Mouse (Mus musculus) MEL (cell line): Measurements from ENCODE around the gene Mthfd2. TPM values are rescaled to one million over a fixed set of nuclear protein-coding genes. Genes with fewer than 3 reads are reported as not detected.
A peak's percentile ranks its signal among the peaks of the same experiment; 100 is the strongest.

Source experiments
- DNase-seq: peaks from one replicate; pipeline ENCODE4 v3.0.0; 2011; ENCODE audit warnings: low read depth, low spot score
- H3K27ac ChIP-seq: 2 replicates; pipeline ENCODE4 v1.5.1; 2012; ENCODE audit warnings: low read depth, mild to moderate bottlenecking, control low read depth, low read length, moderate library complexity; ENCODE audit not compliant: control insufficient read depth
- H3K27me3 ChIP-seq, 2 experiments: fragments of 150-350 bp in 1 of 2; sonication (generic) in 1 of 2; 2 replicates each; pipeline ENCODE4 v1.6.1; 2012; ENCODE audit warnings: low read length in 2 of 2, mild to moderate bottlenecking in 2 of 2, improper control_type of control experiment in 1 of 2, moderate library complexity in 1 of 2; ENCODE audit not compliant: insufficient read depth in 2 of 2, control insufficient read depth in 1 of 2
- H3K36me3 ChIP-seq, 2 experiments: 2 replicates each; pipeline ENCODE4 v1.6.1; 2012 to 2014; ENCODE audit warnings: low read length in 2 of 2, improper control_type of control experiment in 1 of 2, inconsistent platforms in 1 of 2, mild to moderate bottlenecking in 1 of 2; ENCODE audit not compliant: insufficient read depth in 2 of 2, control insufficient read depth in 1 of 2
- H3K4me1 ChIP-seq, 2 experiments: fragments of 150-350 bp in 1 of 2; sonication (generic) in 1 of 2; 2 replicates each; pipeline ENCODE4 v1.6.1; 2012; ENCODE audit warnings: low read length in 2 of 2, improper control_type of control experiment in 1 of 2, mild to moderate bottlenecking in 1 of 2; ENCODE audit not compliant: insufficient read depth in 2 of 2, control insufficient read depth in 1 of 2
- H3K4me3 ChIP-seq, 2 experiments: fragments of 150-350 bp in 1 of 2; sonication (generic) in 1 of 2; 2 replicates each; pipeline ENCODE4 v1.5.1; 2012; ENCODE audit warnings: low read depth in 2 of 2, low read length in 2 of 2, mild to moderate bottlenecking in 2 of 2, moderate library complexity in 2 of 2, control low read depth in 1 of 2, improper control_type of control experiment in 1 of 2; ENCODE audit not compliant: control insufficient read depth in 1 of 2, insufficient read depth in 1 of 2
- H3K79me2 ChIP-seq: 2 replicates; pipeline ENCODE4 v1.6.1; 2012; ENCODE audit warnings: mild to moderate bottlenecking, low read length, moderate library complexity; ENCODE audit not compliant: control insufficient read depth, poor library complexity, insufficient read depth
- H3K9ac ChIP-seq: 2 replicates; pipeline ENCODE4 v1.6.1; 2012; ENCODE audit warnings: low read depth, mild to moderate bottlenecking, control low read depth, low read length, moderate library complexity; ENCODE audit not compliant: control insufficient read depth, poor library complexity, severe bottlenecking
- H3K9me3 ChIP-seq: fragments of 150-350 bp; sonication (generic); replicated peaks from 2 replicates; pipeline ENCODE4 v1.6.1; 2012; ENCODE audit warnings: mild to moderate bottlenecking, low read length, improper control_type of control experiment, moderate library complexity; ENCODE audit not compliant: insufficient read depth
- BHLHE40 ChIP-seq: IDR thresholded peaks from 2 replicates; pipeline ENCODE4 v1.6.1; 2012; ENCODE audit warnings: low read depth, mild to moderate bottlenecking, inconsistent platforms, low read length, improper control_type of control experiment, borderline replicate concordance
- CHD1 ChIP-seq: IDR thresholded peaks from 2 replicates; pipeline ENCODE4 v1.6.1; 2012; ENCODE audit warnings: low read depth, mild to moderate bottlenecking, inconsistent platforms, low read length, improper control_type of control experiment
- CHD2 ChIP-seq: IDR thresholded peaks from 2 replicates; pipeline ENCODE4 v1.6.1; 2011; ENCODE audit warnings: low read length, improper control_type of control experiment
- CTCF ChIP-seq, 3 experiments: IDR thresholded peaks in 2 of 3; conservative IDR thresholded peaks in 1 of 3; 2 replicates each; pipeline ENCODE4 v1.5.1; 2011 to 2012; ENCODE audit warnings: low read length in 3 of 3, low read depth in 2 of 3, mild to moderate bottlenecking in 2 of 3, improper control_type of control experiment in 1 of 3, inconsistent platforms in 1 of 3, mixed read lengths in 1 of 3, moderate library complexity in 1 of 3; ENCODE audit not compliant: control insufficient read depth in 1 of 3, insufficient read depth in 1 of 3, poor library complexity in 1 of 3, severe bottlenecking in 1 of 3
- E2F4 ChIP-seq: IDR thresholded peaks from 2 replicates; pipeline ENCODE4 v1.6.1; 2011; ENCODE audit warnings: low read depth, low read length, improper control_type of control experiment, borderline replicate concordance
- EP300 ChIP-seq, 2 experiments: IDR thresholded peaks; 2 replicates each; pipeline ENCODE4 v1.6.1; 2011; ENCODE audit warnings: improper control_type of control experiment in 2 of 2, low read length in 2 of 2, low read depth in 1 of 2, mild to moderate bottlenecking in 1 of 2
- ETS1 ChIP-seq: IDR thresholded peaks from 2 replicates; pipeline ENCODE4 v1.6.1; 2012; ENCODE audit warnings: low read depth, mild to moderate bottlenecking, inconsistent platforms, low read length, improper control_type of control experiment, moderate library complexity
- GABPA ChIP-seq: IDR thresholded peaks from 2 replicates; pipeline ENCODE4 v1.6.1; 2012; ENCODE audit warnings: low read depth, mild to moderate bottlenecking, inconsistent platforms, low read length, improper control_type of control experiment, moderate library complexity
- GATA1 ChIP-seq: IDR thresholded peaks from 2 replicates; pipeline ENCODE4 v1.6.1; 2011; ENCODE audit warnings: low read depth, low read length, improper control_type of control experiment
- HCFC1 ChIP-seq: IDR thresholded peaks from 2 replicates; pipeline ENCODE4 v1.6.1; 2012; ENCODE audit warnings: low read depth, mild to moderate bottlenecking, inconsistent platforms, low read length, improper control_type of control experiment, moderate library complexity
- KAT2A ChIP-seq: conservative IDR thresholded peaks from 2 replicates; pipeline ENCODE4 v1.6.1; 2012; ENCODE audit warnings: low read depth, low read length, improper control_type of control experiment, inconsistent platforms
- MAFK ChIP-seq: IDR thresholded peaks from 2 replicates; pipeline ENCODE4 v1.6.1; 2011; ENCODE audit warnings: low read depth, mild to moderate bottlenecking, low read length, improper control_type of control experiment, borderline replicate concordance
- MAX ChIP-seq: IDR thresholded peaks from 2 replicates; pipeline ENCODE4 v1.6.1; 2011; ENCODE audit warnings: low read length, improper control_type of control experiment
- MEF2A ChIP-seq: IDR thresholded peaks from 2 replicates; pipeline ENCODE4 v1.6.1; 2014; ENCODE audit warnings: low read depth, mild to moderate bottlenecking, inconsistent platforms, low read length, improper control_type of control experiment; ENCODE audit not compliant: poor library complexity, insufficient replicate concordance, severe bottlenecking; ENCODE audit errors: extremely low read depth
- MXI1 ChIP-seq: IDR thresholded peaks from 2 replicates; pipeline ENCODE4 v1.6.1; 2011; ENCODE audit warnings: mild to moderate bottlenecking, low read depth, low read length, improper control_type of control experiment
- MYB ChIP-seq: IDR thresholded peaks from 2 replicates; pipeline ENCODE4 v1.6.1; 2011; ENCODE audit warnings: mild to moderate bottlenecking, low read depth, low read length, improper control_type of control experiment
- MYC ChIP-seq: IDR thresholded peaks from 2 replicates; pipeline ENCODE4 v1.6.1; 2011; ENCODE audit warnings: low read depth, mild to moderate bottlenecking, low read length, improper control_type of control experiment, moderate library complexity
- NELFE ChIP-seq: IDR thresholded peaks from 2 replicates; pipeline ENCODE4 v1.6.1; 2011; ENCODE audit warnings: low read depth, low read length, improper control_type of control experiment
- NRF1 ChIP-seq: IDR thresholded peaks from 2 replicates; pipeline ENCODE4 v1.6.1; 2014; ENCODE audit warnings: low read depth, mild to moderate bottlenecking, inconsistent platforms, low read length, improper control_type of control experiment, moderate library complexity; ENCODE audit not compliant: poor library complexity, insufficient read depth, severe bottlenecking
- POLR2A ChIP-seq, 2 experiments: IDR thresholded peaks; 2 replicates each; pipeline ENCODE4 v1.6.1; 2011 to 2012; ENCODE audit warnings: low read length in 2 of 2, mild to moderate bottlenecking in 2 of 2, control low read depth in 1 of 2, improper control_type of control experiment in 1 of 2, low read depth in 1 of 2, moderate library complexity in 1 of 2; ENCODE audit not compliant: control insufficient read depth in 1 of 2, insufficient read depth in 1 of 2, poor library complexity in 1 of 2
- RAD21 ChIP-seq: IDR thresholded peaks from 2 replicates; pipeline ENCODE4 v1.6.1; 2011; ENCODE audit warnings: mild to moderate bottlenecking, low read depth, low read length, improper control_type of control experiment
- RCOR1 ChIP-seq: IDR thresholded peaks from 2 replicates; pipeline ENCODE4 v1.6.1; 2012; ENCODE audit warnings: low read depth, mild to moderate bottlenecking, inconsistent platforms, low read length, improper control_type of control experiment
- SMC3 ChIP-seq: IDR thresholded peaks from 2 replicates; pipeline ENCODE4 v1.6.1; 2011; ENCODE audit warnings: low read depth, low read length, improper control_type of control experiment
- TAL1 ChIP-seq: IDR thresholded peaks from 2 replicates; pipeline ENCODE4 v1.6.1; 2012; ENCODE audit warnings: mild to moderate bottlenecking, inconsistent platforms, low read length, moderate library complexity, mixed read lengths
- TCF12 ChIP-seq: IDR thresholded peaks from 2 replicates; pipeline ENCODE4 v1.6.1; 2014; ENCODE audit warnings: low read depth, mild to moderate bottlenecking, inconsistent platforms, low read length, improper control_type of control experiment, moderate library complexity
- UBTF ChIP-seq: IDR thresholded peaks from 2 replicates; pipeline ENCODE4 v1.6.1; 2012; ENCODE audit warnings: low read depth, mild to moderate bottlenecking, inconsistent platforms, low read length, improper control_type of control experiment, moderate library complexity, borderline replicate concordance; ENCODE audit not compliant: insufficient read depth
- ZC3H11A ChIP-seq: IDR thresholded peaks from 2 replicates; pipeline ENCODE4 v1.6.1; 2012; ENCODE audit warnings: low read depth, mild to moderate bottlenecking, inconsistent platforms, low read length, improper control_type of control experiment
- ZKSCAN1 ChIP-seq: IDR thresholded peaks from 2 replicates; pipeline ENCODE4 v1.6.1; 2012; ENCODE audit warnings: low read depth, mild to moderate bottlenecking, inconsistent platforms, low read length, improper control_type of control experiment, moderate library complexity
- ZMIZ1 ChIP-seq: IDR thresholded peaks from 2 replicates; pipeline ENCODE4 v1.6.1; 2012; ENCODE audit warnings: low read depth, mild to moderate bottlenecking, inconsistent platforms, low read length, improper control_type of control experiment, moderate library complexity
- polyA plus RNA-seq, 2 experiments: library from polyadenylated mRNA; stranded (reverse) in 1 of 2; unstranded in 1 of 2; fragments of >175 nt in 1 of 2; fragments of >200 nt in 1 of 2; gene quantifications; 2 replicates each; pipeline versions ENCODE4 v1.2.1 to v1.2.4; 2012; ENCODE audit warnings: low replicate concordance in 2 of 2, low read depth in 1 of 2; ENCODE audit not compliant: insufficient read length in 2 of 2, insufficient read depth in 1 of 2, missing spikeins in 1 of 2
- total RNA-seq: library from RNA; depleted of rRNA; stranded (reverse); fragments of 300-350 nt; gene quantifications from 2 replicates; pipeline ENCODE4 v1.2.3, GENCODE M21; 2012

Mthfd2 gene
- total and polyA plus RNA-seq, 3 experiments: 80.5 to 558 (median 219) TPM

DNA sequence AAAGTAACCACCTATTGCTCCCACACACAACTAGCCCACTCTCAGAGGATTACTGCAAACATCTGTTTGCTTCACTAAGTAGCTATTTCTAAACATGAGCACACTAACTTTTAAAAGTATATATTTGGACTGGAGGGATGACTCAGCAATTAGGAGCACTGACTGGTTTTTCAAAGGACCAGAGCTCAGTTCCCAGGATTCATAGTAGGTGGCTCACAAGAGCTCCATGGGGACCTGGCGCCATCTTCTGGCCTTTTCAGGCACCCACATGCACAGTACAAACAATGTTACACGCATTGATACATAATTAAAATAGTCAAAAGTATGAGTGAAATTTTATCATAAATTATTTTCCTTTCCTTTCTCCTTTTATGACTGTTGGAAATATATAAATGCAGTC is 46.8 kb downstream of the Mthfd2 start (continued):
- TF ChIP-seq BHLHE40 (0 out of 2 replicates have a peak, but pooled peaks have one; percentile 19), RAD21 (peak; percentile 97), E2F4 (no peak)

DNA sequence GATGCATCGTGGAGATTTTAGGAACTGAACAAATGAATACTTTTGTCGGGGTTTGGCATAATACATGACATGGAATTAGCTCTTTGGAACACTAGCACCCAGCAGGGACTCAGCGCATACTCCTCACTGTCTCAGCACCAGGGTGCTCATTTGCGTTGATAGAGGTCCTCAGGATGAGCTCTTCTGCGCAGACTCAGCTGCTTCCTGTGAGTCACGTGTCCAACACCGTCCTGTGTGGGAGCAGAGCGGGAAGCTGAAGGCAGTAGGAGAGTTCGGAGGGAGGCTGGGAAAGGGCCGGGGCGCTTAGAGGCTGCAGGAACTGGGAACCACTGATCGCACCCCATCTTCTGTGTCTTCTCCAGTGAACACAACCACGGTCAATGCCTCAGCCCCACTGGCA is 48.6 kb downstream of the Mthfd2 start:
- H3K4me3 ChIP-seq: no peak overlapping the region
- no peaks in the 10 kb centered on the region for H3K9me3 ChIP-seq
- H3K27me3 ChIP-seq: no peaks in the 10 kb centered on the region; a peak in 1 of 4 replicates
- no peak for DNase-seq
- no peak overlapping the region for H3K27ac ChIP-seq
- TF ChIP-seq RAD21: no peak
- TF ChIP-seq HCFC1: no peak
- TF ChIP-seq UBTF: no peak
- TF ChIP-seq BHLHE40: no peak
- TF ChIP-seq MYC: no peak
- TF ChIP-seq CHD2: no peak
- TF ChIP-seq MAFK: no peak
- TF ChIP-seq SMC3: no peak
- TF ChIP-seq TCF12: no peak
- TF ChIP-seq MXI1: no peak
- TF ChIP-seq ZKSCAN1: no peak
- TF ChIP-seq POLR2A (IDR thresholded peaks at IDR 0.05; ENCODE audit: control insufficient read depth in 1 of 2, insufficient read depth in 1 of 2, low read depth in 1 of 2, low read length in 2 of 2, poor library complexity in 1 of 2): no peak
- TF ChIP-seq GATA1: no peak
- no peak for TF ChIP-seq GABPA
- H3K36me3 ChIP-seq: no peaks in the 10 kb centered on the region
- H3K4me1 ChIP-seq: peaks cover 0 to 4% of the 10 kb centered on the region in 2 experiments; a peak in 1 of 4 replicates
- H3K79me2 ChIP-seq: no peaks in the 10 kb centered on the region
- H3K9ac ChIP-seq: no peak overlapping the region

DNA sequence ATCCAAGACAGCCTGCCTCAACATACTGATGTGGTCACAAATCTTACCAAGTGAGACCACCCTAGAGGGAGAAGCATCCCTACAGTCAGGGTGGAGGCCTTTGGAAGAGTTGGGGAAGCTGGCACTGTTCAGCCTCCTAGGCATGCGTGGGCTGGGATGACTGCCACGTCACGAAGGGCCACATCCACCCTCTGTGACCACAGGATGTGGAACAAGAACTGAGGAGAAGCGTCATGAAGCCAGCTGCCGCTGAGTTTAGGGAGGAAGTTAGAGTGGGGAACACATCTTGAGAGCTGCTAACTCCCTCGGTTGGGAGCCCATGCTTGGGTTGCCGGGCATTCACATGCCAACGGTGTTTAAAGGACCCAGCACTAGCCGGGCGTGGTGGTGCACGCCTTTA is 52.0 kb downstream of the Mthfd2 start:
- Histone ChIP-seq H3K9ac (no peak overlapping the region), H3K4me1 (peaks cover 0 to 4% of the 10 kb centered on the region in 2 experiments; a peak in 1 of 4 replicates), H3K36me3 (no peaks in the 10 kb centered on the region; a peak in 2 of 4 replicates), H3K79me2 (no peaks in the 10 kb centered on the region), H3K4me3 (no peak overlapping the region), H3K9me3 (no peaks in the 10 kb centered on the region), H3K27me3 (peaks cover 2 to 3% of the 10 kb centered on the region in 2 experiments; a peak in 2 of 4 replicates), H3K27ac (no peak overlapping the region)
- TF ChIP-seq UBTF (no peak), MYB (no peak), MAX (no peak), ZC3H11A (no peak), RCOR1 (no peak), ETS1 (no peak), MEF2A (no peak), EP300 (IDR thresholded peaks at IDR 0.05; ENCODE audit: low read depth in 1 of 2, low read length in 2 of 2) (no peak), NRF1 (no peak), TCF12 (no peak), KAT2A (no peak), HCFC1 (no peak), NELFE (no peak), SMC3 (no peak), CHD1 (no peak), CTCF (IDR thresholded peaks at IDR 0.05 in 2 of 3, conservative IDR thresholded peaks at IDR 0.05 in 1 of 3; ENCODE audit: control insufficient read depth in 1 of 3, insufficient read depth in 1 of 3, low read depth in 2 of 3, low read length in 3 of 3, poor library complexity in 1 of 3, severe bottlenecking in 1 of 3) (no peak), TAL1 (no peak), ZMIZ1 (no peak)
- DNase-seq: no peak
